Mouse (Mus musculus): ENCODE measurements around the gene Lce1c. TPM values are rescaled to one million over a fixed set of nuclear protein-coding genes. Genes with fewer than 3 reads are reported as not detected.

The Lce1c gene
- not detected for total RNA-seq (2021)
- long read RNA-seq, experiment 1, result 0 reads
- long read RNA-seq, experiment 2, result 0 reads

DNA sequence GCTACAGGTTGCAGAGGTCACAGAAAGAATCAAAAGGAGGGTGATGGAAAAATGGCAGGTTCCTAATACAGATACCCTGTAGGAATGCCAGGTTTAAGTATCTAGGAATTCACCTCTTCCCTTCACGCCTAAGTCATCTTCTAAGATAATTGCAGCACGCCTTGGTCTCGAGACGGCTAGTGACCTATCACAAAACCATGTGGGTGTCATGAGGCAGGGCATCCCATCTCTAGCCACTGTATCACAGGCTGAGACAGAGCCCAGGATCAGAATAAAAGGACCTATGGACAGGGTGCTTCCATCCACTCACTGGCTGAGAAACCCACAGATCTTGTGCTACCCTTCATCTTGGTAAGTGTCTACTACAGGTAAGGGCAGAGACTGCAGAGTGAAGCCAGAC is at the start of gene Lce1c:
TSS of gene Lce1c (plus strand) at position 301 of the 400 bp plus-strand sequence.
- no peak for DNase-seq (ENCODE audit: low spot score in 2 of 2)

DNA sequence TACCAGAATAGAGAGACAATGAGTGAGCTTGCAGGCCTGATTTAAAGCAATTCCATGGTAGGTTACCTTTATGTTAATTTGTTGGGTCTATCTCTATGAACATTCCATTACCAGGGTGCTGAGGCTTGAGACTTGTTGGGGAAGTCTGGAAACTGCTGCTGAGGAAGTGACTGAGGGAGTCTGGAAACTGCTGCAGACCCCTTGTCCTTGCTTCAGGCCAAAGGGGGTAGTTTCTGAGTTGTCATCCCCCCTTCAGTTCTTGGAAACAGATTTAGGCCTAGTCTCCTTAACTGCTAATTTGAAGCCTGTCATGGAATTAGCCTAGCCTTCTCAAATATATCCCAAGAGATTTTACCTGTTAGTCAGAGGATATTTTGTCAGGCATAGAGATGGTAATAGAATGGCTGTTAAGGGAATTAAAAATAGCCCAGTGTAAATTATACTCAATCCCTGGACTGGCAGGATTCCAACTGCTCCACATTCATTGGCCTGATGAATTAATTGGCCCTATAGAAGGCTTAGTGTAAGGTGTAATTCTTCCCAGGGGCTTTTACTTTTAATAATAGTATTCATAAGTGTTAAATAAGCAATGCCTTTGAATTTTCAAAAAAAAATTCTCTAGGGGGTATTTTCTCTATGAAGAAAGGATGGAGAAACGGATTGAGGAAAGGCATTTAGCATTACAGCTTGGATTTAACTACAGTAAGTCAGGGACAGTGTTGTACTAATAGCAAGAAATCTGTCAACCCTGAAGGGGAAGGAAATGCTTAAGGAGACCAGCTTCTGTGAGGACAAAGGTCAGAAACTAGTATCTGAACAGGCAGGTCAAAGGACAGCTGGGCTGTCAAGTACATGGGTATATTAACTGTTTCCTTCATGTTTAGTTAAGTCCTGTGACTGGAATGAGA is 41.0 kb upstream of the Lce1c start:
- DNase-seq (ENCODE audit: low spot score in 2 of 2), result no peak

DNA sequence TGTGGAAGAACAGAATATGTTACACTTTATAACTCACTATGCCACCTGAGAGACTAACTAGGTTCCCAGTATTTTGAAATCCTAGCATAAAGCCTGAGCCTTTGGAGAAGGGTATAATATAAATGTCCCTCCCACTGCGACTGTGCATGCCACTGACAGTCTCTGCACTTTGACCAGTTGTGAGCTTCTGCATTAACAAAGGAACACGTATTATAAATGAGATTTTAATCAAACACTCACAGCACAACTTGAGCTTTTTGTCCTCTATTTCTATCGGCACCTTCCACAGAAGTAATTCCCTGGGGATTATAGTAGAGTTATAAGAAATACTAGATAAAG is 40.4 kb upstream of the Lce1c start:
- no peak for DNase-seq (ENCODE audit: low spot score in 2 of 2)

DNA sequence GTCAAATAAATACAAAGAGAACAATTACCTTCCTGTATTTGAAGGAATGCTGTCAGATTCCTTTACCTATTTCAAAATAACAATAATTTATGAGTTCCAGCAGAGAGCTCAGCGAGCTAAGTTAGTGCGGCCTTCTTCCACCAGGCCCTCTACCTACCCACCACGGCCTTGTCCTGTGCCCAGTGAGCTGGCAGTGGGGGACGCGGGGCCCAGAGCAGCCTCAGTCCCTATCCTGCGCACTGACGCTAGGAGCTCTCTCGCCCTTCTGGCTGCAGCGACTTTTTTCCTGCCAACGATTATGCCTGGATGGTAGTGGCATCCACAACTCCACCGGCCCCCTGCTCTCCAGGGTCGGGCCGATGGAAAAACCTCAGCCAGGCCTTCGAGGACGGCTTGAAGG is 39.2 kb upstream of the Lce1c start:
- DNase-seq (ENCODE audit: low spot score in 2 of 2), result no peak

DNA sequence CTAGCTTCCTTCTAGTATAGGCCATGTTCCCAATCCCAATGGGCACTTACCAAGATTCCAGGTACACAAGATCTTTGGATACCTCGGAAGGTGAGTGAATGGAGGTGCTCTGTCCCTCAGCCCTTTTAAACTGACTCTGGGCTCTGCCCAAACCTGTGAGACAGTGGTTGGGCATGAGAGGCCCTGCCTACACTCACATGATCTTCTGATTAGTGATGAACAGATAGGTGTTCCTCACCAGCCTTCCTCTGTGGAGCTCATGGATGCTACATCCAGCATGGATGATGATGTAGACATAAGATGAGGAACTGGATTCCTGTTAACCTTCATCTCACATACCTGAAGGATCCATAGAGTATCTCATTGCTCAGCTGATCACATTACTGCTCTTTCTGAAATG is 30.8 kb upstream of the Lce1c start, which contains the start of gene Lce1a1:
TSS of gene Lce1a1 (minus strand) at position 101 of the 400 bp plus-strand sequence.
- DNase-seq (ENCODE audit: low spot score in 2 of 2), result no peak

DNA sequence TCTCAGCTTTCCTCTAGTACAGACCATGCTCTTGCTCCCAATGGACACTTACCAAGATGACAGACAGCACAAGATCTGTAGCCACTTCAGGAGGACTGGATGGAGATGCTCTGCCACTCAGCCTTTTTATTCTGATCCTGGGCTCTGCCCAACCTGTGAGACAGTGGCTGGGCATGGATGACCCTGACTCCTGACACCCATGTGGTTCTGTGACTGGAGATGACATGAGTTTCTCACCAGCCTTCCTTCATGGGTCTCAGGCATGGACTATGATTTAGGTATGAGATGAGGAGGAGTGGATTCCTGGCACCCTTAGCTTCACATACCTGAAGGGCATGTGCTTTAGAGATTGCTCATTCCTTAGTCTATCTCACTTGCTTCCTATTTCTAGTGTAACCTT is 22.2 kb upstream of the Lce1c start, which contains the start of gene Lce1b:
TSS of gene Lce1b (minus strand) at position 101 of the 400 bp plus-strand sequence.
- DNase-seq (ENCODE audit: low spot score in 2 of 2), result no peak

DNA sequence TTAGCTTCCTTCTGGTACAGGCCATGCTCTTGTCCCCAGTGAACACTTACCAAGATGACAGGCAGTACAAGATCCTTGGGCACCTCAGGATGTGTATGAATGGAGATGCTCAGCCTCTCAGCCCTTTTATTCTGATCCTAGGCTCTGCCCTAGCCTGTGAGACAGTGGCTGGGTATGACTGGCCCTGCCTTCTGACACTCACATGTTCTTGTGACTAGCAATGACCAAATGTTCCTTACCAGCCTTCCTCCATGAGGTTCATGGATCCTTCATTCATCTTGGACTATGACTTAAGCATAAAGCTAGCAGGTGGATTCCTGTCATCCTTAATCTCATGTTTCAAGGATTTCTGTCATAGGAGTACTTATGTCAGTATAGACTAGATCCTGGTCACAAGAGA is 8.8 kb upstream of the Lce1c start, which contains the start of gene Lce1a2:
TSS of gene Lce1a2 (minus strand) at position 101 of the 400 bp plus-strand sequence.
- no peak for DNase-seq (ENCODE audit: low spot score in 2 of 2)

DNA sequence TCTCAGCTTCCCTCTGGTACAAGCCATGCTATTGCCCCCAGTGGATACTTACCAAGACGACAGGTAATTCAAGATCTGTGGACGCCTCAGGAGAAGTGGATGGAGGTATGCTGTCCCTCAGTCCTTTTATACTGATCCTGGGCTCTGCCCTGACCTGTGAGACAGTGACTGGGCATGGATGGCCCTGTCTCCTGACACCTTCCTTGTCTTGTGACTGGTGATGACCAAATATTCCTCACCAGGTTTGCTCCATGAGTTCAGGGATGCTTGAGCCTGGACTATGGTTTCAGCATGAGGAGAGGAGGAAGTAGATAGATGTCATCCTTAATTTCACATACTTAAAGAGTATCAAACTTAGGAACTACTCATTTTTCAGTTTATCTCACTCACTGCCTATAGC is 8.1 kb downstream of the Lce1c start, which contains the start of gene Lce1d:
TSS of gene Lce1d (minus strand) at position 101 of the 400 bp plus-strand sequence.
- no peak for DNase-seq (ENCODE audit: low spot score in 2 of 2)

DNA sequence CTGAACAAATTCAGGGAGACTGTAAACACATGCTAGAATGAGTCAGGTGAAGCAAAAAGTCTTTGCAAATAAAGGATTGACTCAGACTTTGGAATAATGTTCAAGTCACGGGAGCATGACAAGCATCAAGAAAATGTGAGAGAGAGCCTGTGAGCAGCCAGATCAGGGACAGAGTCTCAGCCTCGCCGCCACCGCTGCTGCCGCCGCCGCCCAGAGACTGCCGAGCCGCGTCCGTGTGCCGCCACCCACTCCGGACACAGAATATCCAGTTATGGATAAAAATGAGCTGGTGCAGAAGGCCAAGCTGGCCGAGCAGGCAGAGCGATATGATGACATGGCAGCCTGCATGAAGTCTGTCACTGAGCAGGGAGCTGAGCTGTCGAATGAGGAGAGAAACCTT is 10.1 kb downstream of the Lce1c start:
- peak in 1 of 2 experiments; percentile 5 for DNase-seq (ENCODE audit: low spot score in 2 of 2)

DNA sequence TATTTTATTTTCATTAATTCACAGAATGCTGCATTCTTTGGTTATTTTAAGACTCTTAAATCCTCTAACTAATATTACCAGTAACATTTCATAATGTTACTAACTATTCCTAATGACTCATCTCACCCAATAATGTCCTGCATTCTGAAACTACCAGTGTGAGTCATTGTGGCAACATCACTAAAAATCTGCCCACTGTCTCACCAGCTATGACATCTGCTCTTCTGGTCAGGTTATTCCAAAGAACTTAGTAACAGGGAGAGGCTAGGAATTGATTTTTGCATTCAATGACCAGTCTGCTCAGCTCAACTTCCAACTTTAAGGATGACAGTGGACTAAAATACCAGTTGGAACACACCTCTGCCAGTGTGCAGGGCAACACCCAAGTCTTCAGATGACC is 12.6 kb downstream of the Lce1c start:
- no peak for DNase-seq (ENCODE audit: low spot score in 2 of 2)

DNA sequence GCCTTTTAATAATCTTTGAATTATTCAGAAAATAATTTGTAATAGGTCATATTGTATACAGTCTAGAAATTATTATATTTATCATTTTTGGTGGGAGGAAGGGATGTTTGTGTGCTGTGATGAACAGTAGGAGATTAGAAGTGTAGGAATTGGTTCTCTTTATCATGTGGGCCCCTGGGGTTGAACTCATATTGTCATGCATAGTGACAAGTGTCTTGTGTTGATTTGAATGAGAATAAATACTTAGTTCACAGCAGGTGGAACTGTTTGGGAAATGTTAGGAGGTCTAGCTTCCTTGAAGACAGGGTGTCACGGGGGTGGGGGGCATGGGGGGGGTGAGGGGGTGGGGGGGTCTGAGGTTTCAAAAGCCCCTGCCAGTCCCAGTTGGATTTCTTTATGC is 15.6 kb downstream of the Lce1c start:
- DNase-seq (ENCODE audit: low spot score in 2 of 2), result no peak

DNA sequence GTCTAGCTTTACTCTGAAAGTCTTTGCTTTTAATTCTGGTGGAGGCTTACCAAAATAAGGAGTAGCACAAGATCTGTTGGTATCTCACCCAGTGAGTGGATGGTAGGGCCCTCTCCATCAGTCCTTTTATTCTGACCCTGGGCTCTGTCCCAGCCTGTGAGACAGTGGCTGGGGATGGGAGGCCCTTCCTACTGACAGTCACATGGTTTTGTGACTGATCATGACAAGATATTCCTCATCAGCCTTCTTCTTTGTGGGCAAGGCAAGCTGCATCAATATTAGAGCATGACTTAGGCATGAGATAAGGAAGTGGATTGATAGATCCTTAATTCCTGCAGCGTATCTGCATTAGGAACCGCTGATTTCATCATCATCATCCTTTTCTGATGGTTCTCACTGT is 29.9 kb downstream of the Lce1c start, which contains the start of gene Lce1e:
TSS of gene Lce1e (minus strand) at position 101 of the 400 bp plus-strand sequence.
- DNase-seq (ENCODE audit: low spot score in 2 of 2), result no peak

DNA sequence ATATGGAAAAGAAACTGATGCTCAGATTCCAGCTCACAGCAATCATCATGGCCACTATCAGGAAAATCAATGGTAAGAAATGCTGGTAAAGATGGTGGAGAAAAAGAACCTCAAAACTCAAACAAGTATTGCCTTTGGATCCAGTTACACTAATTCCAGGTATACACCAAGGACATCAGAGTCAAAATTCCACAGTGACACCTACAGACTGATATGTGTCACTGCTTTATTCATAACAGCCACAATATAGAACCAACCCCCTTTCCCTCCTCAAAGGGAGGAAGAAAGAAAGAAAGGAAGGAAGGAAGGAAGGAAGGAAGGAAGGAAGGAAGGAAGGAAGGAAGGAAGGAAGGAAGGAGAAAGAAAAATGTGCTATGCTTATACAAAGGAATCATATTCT is 36.1 kb downstream of the Lce1c start:
- DNase-seq (ENCODE audit: low spot score in 2 of 2), result no peak

DNA sequence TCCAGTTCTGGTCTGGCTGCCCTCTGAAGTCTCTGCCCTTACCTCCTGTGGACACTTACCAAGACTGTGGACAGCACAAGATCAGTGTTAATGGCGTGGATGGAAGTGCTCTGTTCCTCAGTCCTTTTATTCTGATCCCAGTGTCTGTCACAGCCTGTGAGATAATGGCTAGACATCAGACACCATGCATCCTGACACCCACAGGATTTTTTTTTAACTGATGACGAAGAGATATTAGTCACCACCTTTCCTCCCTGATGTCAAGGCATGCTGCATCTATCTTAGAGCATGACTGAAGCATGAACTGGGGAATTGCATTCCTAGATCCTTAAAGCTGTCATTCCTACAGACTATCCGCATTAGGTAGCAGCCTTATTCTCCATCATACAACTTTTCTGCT is 41.2 kb downstream of the Lce1c start, which contains the start of gene Lce1f:
TSS of gene Lce1f (minus strand) at position 101 of the 400 bp plus-strand sequence.
- no peak for DNase-seq (ENCODE audit: low spot score in 2 of 2)

DNA sequence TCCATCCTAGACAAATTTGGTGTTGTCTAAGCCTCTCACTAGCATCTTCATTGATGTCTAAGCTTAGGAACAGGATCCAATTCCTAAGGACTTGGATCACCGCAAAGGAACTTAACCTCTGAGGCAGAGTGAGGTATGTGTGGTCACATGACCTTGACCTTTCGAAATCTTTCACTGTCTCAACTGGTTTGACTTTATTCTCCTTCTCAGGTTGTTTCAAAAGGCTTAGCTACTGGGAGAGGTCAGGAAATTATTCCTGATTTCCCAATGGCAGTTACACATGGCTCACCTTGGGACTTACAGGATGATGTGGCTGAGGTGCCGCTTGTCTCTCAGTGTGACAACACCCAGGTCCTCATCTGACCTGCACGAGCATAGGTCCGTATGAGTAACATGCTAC is 43.6 kb downstream of the Lce1c start:
- no peak for DNase-seq (ENCODE audit: low spot score in 2 of 2)

Other genes starting within 250 kb of the Lce1c start
- 1 to 10 TPM; 2.3 to 2.9 TPM for gene Gm9774, start 249.8 kb upstream of the Lce1c start, total RNA-seq (2021)
- not detected for gene Sprr2k, start 246.7 kb upstream of the Lce1c start, total RNA-seq (2021)
- not detected for gene Sprr1b, start 240.5 kb upstream of the Lce1c start, total RNA-seq (2021)
- not detected for gene Sprr3, start 220.5 kb upstream of the Lce1c start, total RNA-seq (2021)
- not detected for gene Sprr1a, start 193.4 kb upstream of the Lce1c start, total RNA-seq (2021)
- not detected for gene Sprr4, start 178.8 kb upstream of the Lce1c start, total RNA-seq (2021)
- gene 2310046K23Rik, start 144.7 kb upstream of the Lce1c start, total RNA-seq (2021), result not detected
- not detected for gene Ivl, start 105.5 kb upstream of the Lce1c start, total RNA-seq (2021)
- gene Smcp, start 90.2 kb upstream of the Lce1c start, total RNA-seq (2021), result not detected
- not detected for gene 2210017I01Rik, start 71.8 kb upstream of the Lce1c start, total RNA-seq (2021)
- gene Lce6a, start 57.6 kb upstream of the Lce1c start, total RNA-seq (2021), result not detected
- gene Lce1a1, start 30.9 kb upstream of the Lce1c start, total RNA-seq (2021), result not detected
- not detected for gene Lce1b, start 22.3 kb upstream of the Lce1c start, total RNA-seq (2021)
- not detected for gene Lce1a2, start 8.9 kb upstream of the Lce1c start, total RNA-seq (2021)
- gene Lce1d, start 8.0 kb downstream of the Lce1c start, total RNA-seq (2021), result not detected
- gene Lce1e, start 29.8 kb downstream of the Lce1c start, total RNA-seq (2021), result not detected
- not detected for gene Lce1f, start 41.1 kb downstream of the Lce1c start, total RNA-seq (2021)
- not detected for gene Gm38119, start 59.8 kb downstream of the Lce1c start, total RNA-seq (2021)
- not detected for gene Lce1g, start 73.1 kb downstream of the Lce1c start, total RNA-seq (2021)
- not detected for gene Lce1h, start 85.8 kb downstream of the Lce1c start, total RNA-seq (2021)
- not detected for gene Lce1i, start 99.7 kb downstream of the Lce1c start, total RNA-seq (2021)
- gene Lce1j, start 111.3 kb downstream of the Lce1c start, total RNA-seq (2021), result not detected
- not detected for gene Lce1k, start 128.6 kb downstream of the Lce1c start, total RNA-seq (2021)
- not detected for gene Kprp, start 148.0 kb downstream of the Lce1c start, total RNA-seq (2021)
- not detected for gene Lce1l, start 172.0 kb downstream of the Lce1c start, total RNA-seq (2021)
- not detected for gene 2310050C09Rik, start 191.0 kb downstream of the Lce1c start, total RNA-seq (2021)
- gene Lce3a, start 247.0 kb downstream of the Lce1c start, total RNA-seq (2021), result not detected

Data from left cerebral cortex, adult 18-20 months (tissue).